Comparison of ENCODE assay signal across 30 mouse cellular contexts in the genomic region with DNA sequence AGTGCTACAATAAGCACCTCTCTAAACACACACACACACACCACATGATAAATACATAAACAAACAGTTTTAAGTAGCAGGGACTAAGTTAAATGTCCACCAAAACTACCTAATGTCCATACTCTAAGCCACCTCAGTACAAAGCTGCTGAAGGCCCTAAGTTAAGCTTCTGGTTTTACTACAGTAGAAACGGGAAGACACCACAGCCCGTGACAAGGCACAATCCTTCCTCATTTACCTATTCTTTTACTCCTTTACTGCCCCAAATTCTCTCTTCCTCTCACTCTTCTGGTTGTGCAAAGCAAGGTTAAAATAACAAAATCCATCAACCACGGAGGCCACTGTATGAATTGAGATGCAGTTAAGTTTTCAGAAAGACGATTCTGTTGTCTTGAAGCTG.
DNase-seq lines count a peak whose midpoint lies in the region; ATAC-seq and TF ChIP-seq lines count a peak whose summit lies in the region.
"Had no signal": no experiment of that assay in that cellular context is flagged by ENCODE, and none has a peak within 500 bp of the region (broad histone marks: within the 10 kb centered on the region; RNA-seq: fewer than 3 reads in every experiment).

No protein-coding gene starts in this region.

- H3K4me3 ChIP-seq in CH12.LX (replicated peaks in 1 of 3; ENCODE audit: low read depth in 2 of 3, low read length in 2 of 3, poor library complexity in 1 of 3): no peak overlapping the region
- H3K4me3 ChIP-seq in kidney, embryonic 16.5 days (ENCODE audit: low read length): no peak overlapping the region
- H3K4me3 ChIP-seq: embryonic facial prominence, embryonic 10.5 days; embryonic facial prominence, embryonic 13.5 days; erythroblast, embryonic 14.5 days; forebrain, embryonic 12.5 days; forebrain, embryonic 15.5 days; gastrocnemius, adult 2 months; heart, adult 2 months; heart, embryonic 10.5 days; heart, embryonic 13.5 days; hindbrain, embryonic 12.5 days; hindbrain, embryonic 15.5 days; intestine, embryonic 15.5 days had no signal

- ATAC-seq in megakaryocyte, adult 5-6 weeks (ENCODE audit: poor library complexity, severe bottlenecking): peak; percentile 49; the same call in 1 of the 2 replicates
- no peak for ATAC-seq in kidney, embryonic 16.5 days (ENCODE audit: low FRiP score, low TSS enrichment)
- ATAC-seq: forebrain, embryonic 15.5 days; intestine, embryonic 15.5 days had no signal

- DNase-seq in A20 (ENCODE audit: low read depth, low spot score) (peak; percentile 15), CH12.LX (ENCODE audit: extremely low read depth) (peak; percentile 15)
- no peak for DNase-seq in adrenal gland, adult 8-10 months
- DNase-seq in Muller cell, postnatal 12 days (ENCODE audit: inconsistent ontology term): no peak
- DNase-seq: adrenal gland, adult 2 months; adrenal gland, postnatal 25 days; cerebellum, adult 11-12 months; cerebellum, adult 8-10 months; cerebellum, postnatal 10 days; cerebellum, postnatal 36 days; embryo, embryonic 11 days; gastrocnemius, adult 2 months; gastrocnemius, postnatal 25 days; heart, adult 2 months; heart, postnatal 14 days; heart, postnatal 4 days; kidney, adult 11 months had no signal

- TF ChIP-seq EP300 in CH12.LX (IDR thresholded peaks at IDR 0.05; ENCODE audit: low read length): no peak

- no peak overlapping the region for H3K4me2 ChIP-seq in CH12.LX (ENCODE audit: insufficient read depth, low read depth, poor library complexity, severe bottlenecking)
- H3K4me2 ChIP-seq in kidney, embryonic 16.5 days (replicated peaks; ENCODE audit: low read depth, low read length): no peak overlapping the region
- H3K4me2 ChIP-seq: embryonic facial prominence, embryonic 13.5 days; forebrain, embryonic 12.5 days; forebrain, embryonic 15.5 days; heart, embryonic 13.5 days; hindbrain, embryonic 12.5 days; hindbrain, embryonic 15.5 days; intestine, embryonic 15.5 days had no signal

- no peak overlapping the region for H3K9ac ChIP-seq in CH12.LX (ENCODE audit: insufficient read depth, low read depth)
- no peak overlapping the region for H3K9ac ChIP-seq in kidney, embryonic 16.5 days (replicated peaks; ENCODE audit: low read length)
- H3K9ac ChIP-seq: embryonic facial prominence, embryonic 13.5 days; forebrain, embryonic 12.5 days; forebrain, embryonic 15.5 days; heart, embryonic 13.5 days; hindbrain, embryonic 12.5 days; hindbrain, embryonic 15.5 days; intestine, embryonic 15.5 days had no signal

- 61% methylated on average over 4 of the region's 4 CpGs for WGBS in kidney, embryonic 16.5 days

- no peak for TF ChIP-seq RAD21 in CH12.LX (IDR thresholded peaks at IDR 0.05; ENCODE audit: low read depth, low read length)

- no peaks in the 10 kb centered on the region for H3K36me3 ChIP-seq in CH12.LX (replicated peaks in 1 of 2; ENCODE audit: control insufficient read depth in 1 of 2, insufficient read depth in 1 of 2, low read length in 1 of 2)
- H3K36me3 ChIP-seq in kidney, embryonic 16.5 days (ENCODE audit: insufficient read depth, low read length): no peaks in the 10 kb centered on the region
- H3K36me3 ChIP-seq: embryonic facial prominence, embryonic 10.5 days; embryonic facial prominence, embryonic 13.5 days; forebrain, embryonic 12.5 days; forebrain, embryonic 15.5 days; G1E; heart, embryonic 10.5 days; heart, embryonic 13.5 days; hindbrain, embryonic 12.5 days; hindbrain, embryonic 15.5 days; intestine, embryonic 15.5 days had no signal

- TF ChIP-seq CTCF in CH12.LX (conservative IDR thresholded peaks at IDR 0.05 in 1 of 2, IDR thresholded peaks at IDR 0.05 in 1 of 2; ENCODE audit: low read depth in 2 of 2, low read length in 2 of 2): no peak

- H3K27ac ChIP-seq in CH12.LX (ENCODE audit: insufficient read depth, low read depth): no peak overlapping the region
- no peak overlapping the region for H3K27ac ChIP-seq in kidney, embryonic 16.5 days (ENCODE audit: low read length)
- H3K27ac ChIP-seq: embryonic facial prominence, embryonic 10.5 days; embryonic facial prominence, embryonic 13.5 days; forebrain, embryonic 12.5 days; forebrain, embryonic 15.5 days; gastrocnemius, adult 2 months; heart, adult 2 months; heart, embryonic 10.5 days; heart, embryonic 13.5 days; hindbrain, embryonic 12.5 days; hindbrain, embryonic 15.5 days; intestine, embryonic 15.5 days had no signal

- H3K27me3 ChIP-seq in CH12.LX (replicated peaks): no peaks in the 10 kb centered on the region
- H3K27me3 ChIP-seq in kidney, embryonic 16.5 days (ENCODE audit: insufficient read depth, low read length): no peaks in the 10 kb centered on the region
- H3K27me3 ChIP-seq: embryonic facial prominence, embryonic 13.5 days; forebrain, embryonic 12.5 days; forebrain, embryonic 15.5 days; heart, embryonic 13.5 days; hindbrain, embryonic 12.5 days; hindbrain, embryonic 15.5 days; intestine, embryonic 15.5 days had no signal

- no peaks in the 10 kb centered on the region for H3K9me3 ChIP-seq in CH12.LX (replicated peaks; ENCODE audit: low read length)
- H3K9me3 ChIP-seq in kidney, embryonic 16.5 days (ENCODE audit: low read length): no peaks in the 10 kb centered on the region
- H3K9me3 ChIP-seq: embryonic facial prominence, embryonic 10.5 days; embryonic facial prominence, embryonic 13.5 days; forebrain, embryonic 12.5 days; forebrain, embryonic 15.5 days; G1E; heart, embryonic 10.5 days; heart, embryonic 13.5 days; hindbrain, embryonic 12.5 days; hindbrain, embryonic 15.5 days; intestine, embryonic 15.5 days had no signal

- H3K4me1 ChIP-seq in CH12.LX (ENCODE audit: control insufficient read depth in 1 of 2, insufficient read depth in 2 of 2): peaks cover 0 to 29% of the 10 kb centered on the region in 2 experiments; a peak in 2 of 4 replicates
- peaks cover 12% of the 10 kb centered on the region; the same call in 1 of the 2 replicates for H3K4me1 ChIP-seq in kidney, embryonic 16.5 days (ENCODE audit: insufficient read depth, low read length)
- H3K4me1 ChIP-seq: hindbrain, embryonic 15.5 days had no signal

- in situ Hi-C loops in CH12.LX (cut with MboI; ENCODE audit: low pct_ligation_motif_present, low pct_unique_long_range_greater_than_20kb, low sequenced_read_pairs): no loop called here

- no peaks in the 10 kb centered on the region for H3K79me2 ChIP-seq in CH12.LX (replicated peaks; ENCODE audit: control insufficient read depth, extremely low read depth, insufficient read depth, poor library complexity, severe bottlenecking)

- TF ChIP-seq POLR2A in CH12.LX (IDR thresholded peaks at IDR 0.05; ENCODE audit: low read depth, low read length): no peak

- dilution Hi-C loops in CH12.LX (cut with MboI; ENCODE audit: extremely low pct_ligation_motif_present, extremely low pct_unique_long_range_greater_than_20kb, low sequenced_read_pairs): no loop called here

TF ChIP-seq in CH12.LX, 34 proteins besides CTCF, POLR2A, EP300 and RAD21:
- TF ChIP-seq JUN (IDR thresholded peaks at IDR 0.05; ENCODE audit: insufficient read depth, low read depth, low read length): no peak

Comparison
In these comparisons a context has a peak if more than half of its experiments do, and no peak if none do; other contexts are left out.
1. DNase-seq: peak in A20 (single experiment) and CH12.LX (single experiment); none in adrenal gland, adult 8-10 months (single experiment) and Muller cell, postnatal 12 days (single experiment).